Mouse (Mus musculus) thymus, adult 2 months (tissue): ENCODE measurements at regions not wholly inside any gene's neighbourhood (a gene's known extent, or its start where the extent isn't known, plus 50 kb on each side); places are given as distances from the start of the nearest gene placed in this dataset.
"Not testable (repeated sequence)": the region's sequence is repeated elsewhere in the genome, so short reads cannot be mapped to it uniquely, and the experiment has no call there.

Experiments
- DNase-seq: peaks from one replicate; pipeline ENCODE4 v3.0.0; 2021
- H3K27ac ChIP-seq: fragments of 200-500 bp; 2 replicates; pipeline ENCODE4 v1.5.1; 2012; ENCODE audit warnings: low read length, control low read depth; ENCODE audit not compliant: control insufficient read depth, insufficient read depth
- H3K27me3 ChIP-seq: fragments of 200-500 bp; 2 replicates; pipeline ENCODE4 v1.6.1; 2012; ENCODE audit warnings: mild to moderate bottlenecking, low read length, moderate library complexity, mixed read lengths; ENCODE audit not compliant: control insufficient read depth, insufficient read depth
- H3K36me3 ChIP-seq: fragments of 200-500 bp; 2 replicates; pipeline ENCODE4 v1.6.1; 2012; ENCODE audit warnings: mild to moderate bottlenecking, low read length, moderate library complexity; ENCODE audit not compliant: control insufficient read depth, insufficient read depth
- H3K4me1 ChIP-seq: fragments of 200-500 bp; replicated peaks from 2 replicates; pipeline ENCODE4 v1.6.1; 2012; ENCODE audit warnings: low read length; ENCODE audit not compliant: control insufficient read depth, insufficient read depth
- H3K4me3 ChIP-seq: fragments of 200-500 bp; 2 replicates; pipeline ENCODE4 v1.5.1; 2012; ENCODE audit warnings: mild to moderate bottlenecking, low read length, control low read depth, moderate library complexity; ENCODE audit not compliant: control insufficient read depth, insufficient read depth
- CTCF ChIP-seq: fragments of 200-500 bp; IDR thresholded peaks from 2 replicates; pipeline ENCODE4 v1.5.1; 2012; ENCODE audit warnings: mild to moderate bottlenecking, control low read depth, low read length, moderate library complexity, borderline replicate concordance; ENCODE audit not compliant: control insufficient read depth, poor library complexity, insufficient read depth; ENCODE audit errors: extremely low read depth
- POLR2A ChIP-seq: fragments of 200-500 bp; IDR thresholded peaks from 2 replicates; pipeline ENCODE4 v1.6.1; 2012; ENCODE audit warnings: mild to moderate bottlenecking, low read length, control low read depth, moderate library complexity; ENCODE audit not compliant: control insufficient read depth, poor library complexity, insufficient read depth; ENCODE audit errors: extremely low read depth
- WGBS: fragments of 180-500 bp; shearing (Covaris S2); methylation state at CpG from one replicate; pipeline ENCODE4 v1.1.7; 2018; 5-methylcytosine and 5-hydroxymethylcytosine counted together

GRCm38 (mm10) chr11:111978667-111979066, 803.4 kb upstream of the Sox9 start:
- no peak overlapping the region for H3K27ac ChIP-seq
- H3K4me3 ChIP-seq: no peak overlapping the region
- no peaks in the 10 kb centered on the region for H3K36me3 ChIP-seq
- no peaks in the 10 kb centered on the region for H3K27me3 ChIP-seq
- DNase-seq: no peak
- TF ChIP-seq CTCF: no peak
- no peaks in the 10 kb centered on the region for H3K4me1 ChIP-seq
- 94% methylated on average over 4 of the region's 4 CpGs for WGBS

DNA sequence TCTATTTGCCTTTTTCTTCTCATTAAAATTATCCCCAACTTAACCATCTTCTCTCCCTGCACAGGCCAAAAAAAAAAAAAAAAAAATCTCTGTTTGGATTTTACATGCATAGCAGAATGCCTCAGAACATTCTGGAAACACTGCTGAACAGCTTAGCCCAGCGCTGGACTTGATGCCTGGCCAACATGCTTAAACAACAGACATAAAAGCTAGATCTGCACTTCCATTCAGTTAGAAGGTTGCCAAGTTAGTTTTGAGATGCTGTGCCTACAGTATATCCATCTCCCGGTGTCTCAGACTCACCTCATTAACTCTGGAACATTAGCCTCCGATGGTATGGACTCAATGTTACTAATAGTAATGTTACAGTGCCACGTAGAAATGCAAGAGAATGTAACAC, 785.6 kb upstream of the Sox9 start:
- no peak for DNase-seq
- H3K4me1 ChIP-seq: no peaks in the 10 kb centered on the region
- WGBS: 85% methylated on average over 4 of the region's 4 CpGs
- no peaks in the 10 kb centered on the region for H3K36me3 ChIP-seq
- TF ChIP-seq CTCF (no peak), POLR2A (no peak)
- H3K4me3 ChIP-seq: no peak overlapping the region
- no peaks in the 10 kb centered on the region for H3K27me3 ChIP-seq
- no peak overlapping the region for H3K27ac ChIP-seq

DNA sequence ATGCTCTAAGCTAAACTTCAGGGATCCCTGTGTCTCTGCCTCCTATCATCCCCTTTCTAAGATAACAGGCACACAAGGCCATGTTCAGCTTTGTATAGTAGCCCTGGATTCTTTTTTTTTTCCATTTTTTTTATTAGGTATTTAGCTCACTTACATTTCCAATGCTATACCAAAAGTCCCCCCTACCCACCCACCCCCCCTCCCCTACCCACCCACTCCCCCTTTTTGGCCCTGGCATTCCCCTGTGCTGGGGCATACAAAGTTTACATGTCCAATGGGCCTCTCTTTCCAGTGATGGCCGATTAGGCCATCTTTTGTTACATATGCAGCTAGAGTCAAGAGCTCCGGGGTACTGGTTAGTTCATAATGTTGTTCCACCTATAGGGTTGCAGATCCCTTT, 771.2 kb upstream of the Sox9 start:
- WGBS: 81% methylated on average over 1 of the region's 2 CpGs
- not testable (repeated sequence) for H3K27me3 ChIP-seq, H3K27ac ChIP-seq, H3K36me3 ChIP-seq, DNase-seq, H3K4me1 ChIP-seq, H3K4me3 ChIP-seq

DNA sequence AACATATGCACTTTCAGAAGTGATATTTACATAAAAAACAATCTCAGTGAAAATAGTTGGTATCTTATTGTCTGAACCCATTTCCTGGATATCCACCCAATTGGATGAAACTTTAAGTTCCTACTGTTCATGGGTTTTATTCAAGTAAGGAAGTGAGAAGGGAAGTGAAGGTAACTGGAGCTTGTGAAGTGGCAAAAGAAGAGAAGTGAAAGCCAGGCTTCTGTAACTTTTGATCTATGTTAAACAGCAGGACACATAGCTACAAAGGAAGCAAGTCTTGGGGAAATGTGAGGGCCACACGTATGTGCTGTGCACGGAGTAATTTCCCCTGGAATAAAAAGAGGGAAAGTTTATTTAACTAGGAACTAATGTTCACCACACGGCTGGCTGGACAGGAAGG, 764.1 kb upstream of the Sox9 start:
- H3K4me3 ChIP-seq: no peak overlapping the region
- DNase-seq: no peak
- TF ChIP-seq CTCF (no peak), POLR2A (no peak)
- WGBS: 87% methylated on average over 3 of the region's 3 CpGs
- H3K27ac ChIP-seq: no peak overlapping the region
- no peaks in the 10 kb centered on the region for H3K36me3 ChIP-seq
- H3K27me3 ChIP-seq: no peaks in the 10 kb centered on the region
- H3K4me1 ChIP-seq: no peaks in the 10 kb centered on the region

GRCm38 (mm10) chr11:112028031-112028430, 754.0 kb upstream of the Sox9 start:
- no peaks in the 10 kb centered on the region for H3K36me3 ChIP-seq
- H3K4me3 ChIP-seq: no peak overlapping the region
- WGBS: 67% methylated on average over 5 of the region's 5 CpGs
- no peak for DNase-seq
- H3K27me3 ChIP-seq: no peaks in the 10 kb centered on the region
- H3K27ac ChIP-seq: no peak overlapping the region
- H3K4me1 ChIP-seq: no peaks in the 10 kb centered on the region
- TF ChIP-seq POLR2A: no peak
- no peak for TF ChIP-seq CTCF

- 97% methylated on average over 11 of the region's 11 CpGs for WGBS
- Histone ChIP-seq H3K4me3 (no peak overlapping the region), H3K4me1 (no peaks in the 10 kb centered on the region), H3K36me3 (no peaks in the 10 kb centered on the region), H3K27ac (no peak overlapping the region), H3K27me3 (no peaks in the 10 kb centered on the region)
- DNase-seq: no peak
- TF ChIP-seq POLR2A (no peak), CTCF (no peak)
Observed at GRCm38 (mm10) chr11:112038741-112039140, 743.3 kb upstream of the Sox9 start.

- Histone ChIP-seq H3K4me3 (no peak overlapping the region), H3K4me1 (no peaks in the 10 kb centered on the region), H3K27me3 (no peaks in the 10 kb centered on the region), H3K27ac (no peak overlapping the region), H3K36me3 (no peaks in the 10 kb centered on the region)
- WGBS: 77% methylated on average over 5 of the region's 5 CpGs
- no peak for TF ChIP-seq CTCF
- TF ChIP-seq POLR2A: no peak
- no peak for DNase-seq
Observed at GRCm38 (mm10) chr11:112044455-112044854, 737.6 kb upstream of the Sox9 start.
